Mouse (Mus musculus): ENCODE data around the gene Dis3l.

Gene Dis3l

GRCm38 (mm10) chr9:64259906-64260305 lies 81.2 kb downstream of the Dis3l start:
- DNase-seq (ENCODE audit: low spot score in 2 of 2): no peak

All from frontal cortex, postnatal 14 days (tissue).